Mouse (Mus musculus): ENCODE measurements around the gene Kit. TPM values are rescaled to one million over a fixed set of nuclear protein-coding genes. Genes with fewer than 3 reads are reported as not detected.

Gene Kit
- 1 to 10 TPM; 2.1 to 4.1 TPM for polyA plus RNA-seq (2017; shearing (Covaris generic))

GRCm38 (mm10) chr5:75574852-75575566 lies at the start of gene Kit:
Gene Kit, plus strand, starts transcription at chr5:75574916.
- no peak for ATAC-seq

GRCm38 (mm10) chr5:75536156-75536555 lies 38.6 kb upstream of the Kit start:
- no peak for ATAC-seq

DNA sequence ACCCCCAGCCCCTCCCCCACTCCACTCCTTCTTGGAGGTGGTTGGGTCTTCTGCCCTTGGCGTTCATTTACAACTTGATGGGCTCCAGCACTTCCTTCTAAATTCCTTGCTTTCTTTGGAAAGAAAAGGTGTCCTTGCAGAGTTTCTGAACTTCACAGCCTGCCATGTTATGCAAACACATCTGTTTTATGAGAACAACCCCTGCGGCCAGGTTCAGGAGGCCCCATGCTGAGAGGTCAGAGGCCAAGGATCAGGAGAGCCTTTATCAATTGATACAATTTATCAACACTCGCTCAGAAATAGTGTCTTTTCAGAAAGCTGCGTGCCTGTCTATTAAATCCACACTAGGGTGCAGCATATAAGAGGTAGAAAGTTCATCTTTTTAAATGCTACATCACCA lies 37.0 kb upstream of the Kit start:
- no peak for ATAC-seq

DNA sequence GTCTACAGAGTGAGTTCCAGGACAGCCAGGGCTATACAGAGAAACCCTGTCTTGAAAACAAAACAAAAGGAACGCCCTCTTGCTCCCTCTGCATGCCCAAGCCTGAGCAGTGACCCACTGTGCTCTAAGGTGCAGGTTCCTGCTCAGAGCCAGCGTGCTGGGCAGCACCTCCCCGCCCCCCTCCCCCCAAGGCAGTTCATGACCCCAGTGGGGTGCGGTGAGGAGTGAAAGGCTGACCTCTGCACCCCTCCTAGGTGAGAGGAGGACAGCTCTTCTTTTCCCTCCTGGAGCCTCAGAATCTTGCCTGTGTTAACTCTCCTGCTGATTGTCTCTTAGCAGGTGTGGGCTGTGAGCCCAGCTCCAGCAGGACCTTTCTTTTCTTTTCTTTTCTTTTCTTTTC lies 36.3 kb upstream of the Kit start:
- ATAC-seq = no peak

- ATAC-seq = no peak
Observed at GRCm38 (mm10) chr5:75539098-75539497, 35.6 kb upstream of the Kit start.

DNA sequence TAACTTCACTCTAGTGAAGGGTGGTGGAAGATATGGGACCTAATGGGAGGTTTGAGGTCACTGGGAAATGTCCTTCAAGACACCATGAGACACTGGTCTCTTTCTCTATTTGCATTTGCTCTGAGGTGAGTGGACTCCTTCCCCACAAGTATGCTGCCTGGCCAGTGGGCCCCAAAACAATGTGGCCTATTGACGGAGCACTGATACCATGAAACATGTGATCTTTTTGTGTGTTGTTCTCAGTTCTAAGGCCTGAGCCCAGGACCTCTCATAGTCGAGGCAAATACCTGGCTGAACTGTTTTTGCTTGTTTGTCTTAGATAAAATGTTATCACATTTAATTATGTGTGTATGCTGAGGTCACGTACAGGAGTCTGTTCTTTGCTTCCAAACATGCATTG lies 31.0 kb upstream of the Kit start:
- no peak for ATAC-seq

- ATAC-seq = no peak
Observed at GRCm38 (mm10) chr5:75544472-75545264, 30.0 kb upstream of the Kit start.

GRCm38 (mm10) chr5:75545265-75545643 lies 29.5 kb upstream of the Kit start:
- no peak for ATAC-seq

DNA sequence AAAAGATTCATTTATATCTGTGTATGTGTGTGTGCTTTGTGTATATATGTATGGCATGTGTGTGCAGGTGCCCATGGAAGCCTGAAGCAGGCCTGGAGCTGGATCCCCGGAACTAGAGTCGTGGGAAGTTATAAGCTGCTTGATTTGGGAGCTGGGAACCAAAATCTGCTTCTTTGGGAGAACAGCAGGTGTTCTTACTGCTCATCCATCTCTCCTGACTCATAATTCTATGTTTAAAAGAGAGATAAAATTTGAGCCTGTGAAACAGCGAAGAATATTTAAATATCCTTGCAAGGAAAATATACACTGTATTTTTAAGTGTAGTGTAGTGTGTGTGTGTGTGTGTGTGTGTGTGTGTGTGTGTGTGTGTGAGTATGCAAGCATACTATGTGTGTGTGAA lies 21.7 kb upstream of the Kit start:
- ATAC-seq = no peak

- no peak for ATAC-seq
Observed at GRCm38 (mm10) chr5:75557636-75558035, 17.1 kb upstream of the Kit start.

DNA sequence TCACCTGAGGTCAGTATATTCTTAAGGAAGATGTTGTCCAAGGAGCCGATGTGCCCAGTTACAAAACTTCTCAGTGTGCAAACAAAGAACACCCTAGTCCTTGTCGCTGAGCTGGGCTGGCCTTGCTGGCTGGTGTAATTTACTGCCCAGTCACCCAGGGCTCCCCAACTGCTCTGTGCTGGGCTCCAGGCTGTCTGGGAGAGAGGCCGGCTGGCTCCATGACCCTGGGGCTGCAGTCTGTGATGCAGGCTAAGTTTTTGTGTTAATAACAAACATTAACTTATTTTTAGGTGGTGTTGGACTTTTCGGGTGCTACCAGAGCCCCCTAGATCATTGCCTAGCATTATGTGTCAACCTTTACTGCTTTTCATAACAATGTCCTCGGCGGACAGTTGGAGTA lies 15.4 kb upstream of the Kit start:
- ATAC-seq = no peak

DNA sequence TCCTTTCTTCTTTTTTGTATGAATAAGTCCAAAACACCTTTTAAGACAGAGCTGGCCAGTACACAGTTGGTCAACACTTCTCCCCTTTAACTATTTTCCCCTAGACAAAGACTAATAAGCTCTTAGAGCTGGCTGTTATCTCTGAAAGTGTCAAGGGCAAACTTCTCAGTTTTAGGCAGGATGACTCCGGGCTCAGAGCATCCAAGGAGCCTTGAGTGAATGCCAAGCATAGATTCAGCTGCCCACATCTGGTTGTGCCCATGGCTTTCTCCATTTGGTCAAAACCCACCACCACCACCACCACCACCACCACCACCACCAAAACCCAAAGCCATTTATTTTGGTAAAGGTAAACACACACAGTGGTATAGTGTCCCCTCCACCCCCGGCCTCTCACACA lies 13.5 kb upstream of the Kit start:
- ATAC-seq = no peak

GRCm38 (mm10) chr5:75574151-75574851 lies 415 bp upstream of the Kit start:
- no peak for ATAC-seq

- no peak for ATAC-seq
Observed at GRCm38 (mm10) chr5:75575567-75576515, 1.1 kb downstream of the Kit start.

DNA sequence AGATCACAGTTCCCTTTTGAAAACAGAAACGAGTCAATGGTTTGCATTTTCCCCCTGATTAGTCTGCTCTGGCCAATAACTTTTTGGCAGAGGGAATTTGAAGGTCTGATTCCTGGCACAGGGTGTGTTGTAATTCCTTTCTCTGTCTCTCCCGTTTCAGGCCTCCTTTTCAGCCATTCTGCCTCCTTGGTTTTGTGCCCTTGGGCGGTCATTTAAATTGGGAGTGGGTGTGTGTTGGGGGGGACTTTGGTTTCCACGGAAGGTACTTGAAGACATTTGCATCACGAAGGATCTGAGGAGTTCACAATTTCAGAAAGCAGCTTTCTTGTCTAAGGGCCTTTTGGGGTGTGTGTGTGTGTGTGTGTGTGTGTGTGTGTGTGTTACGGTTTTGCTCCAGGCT lies 2.0 kb downstream of the Kit start:
- ATAC-seq = no peak

- no peak for ATAC-seq
Observed at GRCm38 (mm10) chr5:75578141-75578540, 3.4 kb downstream of the Kit start.

- no peak for ATAC-seq
Observed at GRCm38 (mm10) chr5:75579244-75579643, 4.5 kb downstream of the Kit start.

DNA sequence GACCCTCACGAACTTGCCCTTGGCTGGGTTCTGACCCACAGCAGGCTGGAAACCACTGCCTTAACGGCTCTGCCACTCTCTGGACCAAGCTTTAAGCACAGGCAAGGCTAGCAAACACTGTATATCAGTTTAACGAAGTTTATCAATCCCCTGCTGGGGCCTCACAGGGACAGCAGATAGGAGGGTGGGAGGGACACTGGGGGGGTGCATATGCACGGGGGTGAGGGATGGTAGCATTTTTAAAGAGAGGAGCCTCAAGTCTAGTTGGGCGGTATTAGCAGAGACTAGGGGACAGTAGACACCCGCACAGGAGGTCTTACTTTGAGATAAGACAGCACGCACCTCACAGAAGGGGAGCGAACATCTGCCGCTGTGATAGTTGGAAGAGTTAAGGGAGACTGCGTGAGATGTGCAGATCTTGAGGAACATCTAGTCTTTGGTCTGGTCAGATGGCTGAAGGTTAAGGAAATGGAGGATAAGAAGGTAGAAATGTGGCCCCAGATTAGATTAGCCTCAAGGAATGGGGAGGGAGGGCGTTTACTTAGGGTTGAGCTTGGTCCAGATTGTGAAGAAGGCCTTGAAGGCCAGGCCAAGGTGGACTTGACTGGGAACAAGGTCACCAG lies 5.0 kb downstream of the Kit start:
- no peak for ATAC-seq

- no peak for ATAC-seq
Observed at GRCm38 (mm10) chr5:75581926-75582325, 7.2 kb downstream of the Kit start.

GRCm38 (mm10) chr5:75587781-75588180 lies 13.1 kb downstream of the Kit start:
- ATAC-seq = no peak

DNA sequence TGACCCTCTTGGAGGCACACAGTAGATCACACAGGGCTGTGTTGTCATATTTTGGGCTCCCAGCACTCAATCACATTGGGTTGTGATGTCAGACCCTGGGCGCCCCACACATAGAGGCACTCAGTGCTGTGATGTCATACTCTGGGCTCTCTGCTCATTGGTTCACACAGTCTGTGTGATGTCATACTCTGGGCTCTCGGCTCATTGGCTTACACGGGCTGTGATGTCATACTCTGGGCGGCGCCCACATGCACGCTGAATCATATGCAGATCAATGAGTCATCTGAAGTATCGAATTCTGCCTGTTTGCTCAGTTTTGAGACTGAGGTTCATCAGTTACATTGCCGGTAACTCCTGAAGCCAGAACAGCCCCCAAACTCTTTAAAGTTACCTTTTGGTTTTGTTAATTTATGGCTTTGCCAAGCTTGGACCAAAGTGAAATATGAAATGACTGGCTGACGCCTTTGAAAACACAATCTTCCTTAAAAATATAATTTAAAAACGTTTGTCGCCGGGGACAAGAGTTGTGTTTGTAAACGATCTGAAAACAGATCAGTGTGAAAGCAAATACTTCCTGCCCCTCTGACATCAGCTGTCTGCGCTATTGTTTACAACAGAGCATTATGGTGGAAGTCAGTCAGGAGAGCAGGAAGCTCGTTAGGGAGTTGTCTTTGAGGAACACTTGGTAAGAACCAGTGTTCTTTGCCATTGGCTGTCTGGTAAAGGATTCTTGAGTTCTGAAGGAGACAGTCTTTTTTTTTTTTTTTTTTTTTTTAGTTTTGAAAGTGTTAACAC lies 15.0 kb downstream of the Kit start:
- no peak for ATAC-seq
